Mouse (Mus musculus): ENCODE measurements at regions not wholly inside any gene's neighbourhood (a gene's known extent, or its start where the extent isn't known, plus 50 kb on each side); places are given as distances from the start of the nearest gene placed in this dataset.

GRCm38 (mm10) chr5:37980692-37981091 is 57.9 kb upstream of the Stx18 start:
- no peak for DNase-seq (ENCODE audit: low spot score)
- H3K4me1 ChIP-seq (ENCODE audit: control insufficient read depth, insufficient read depth) = no peaks in the 10 kb centered on the region
- H3K36me3 ChIP-seq (replicated peaks; ENCODE audit: control insufficient read depth, insufficient read depth, low read length) = no peaks in the 10 kb centered on the region
- H3K4me3 ChIP-seq (ENCODE audit: low read depth, low read length) = no peak overlapping the region
- H3K4me2 ChIP-seq (ENCODE audit: low read depth, low read length) = no peak overlapping the region
- 81% methylated on average over 3 of the region's 3 CpGs for WGBS
- TF ChIP-seq CTCF (IDR thresholded peaks at IDR 0.05; ENCODE audit: low read depth) (no peak), EP300 (IDR thresholded peaks at IDR 0.05; ENCODE audit: low read depth) (no peak)
- H3K9ac ChIP-seq (replicated peaks; ENCODE audit: low read depth, low read length) = no peak overlapping the region
- no peaks in the 10 kb centered on the region for H3K27me3 ChIP-seq (ENCODE audit: control insufficient read depth, insufficient read depth, low read length)
- no peak for ATAC-seq (ENCODE audit: insufficient read depth, low read depth)
- H3K27ac ChIP-seq (ENCODE audit: low read depth) = no peak overlapping the region
- no peaks in the 10 kb centered on the region for H3K9me3 ChIP-seq (replicated peaks; ENCODE audit: control insufficient read depth, low read length)

- TF ChIP-seq EP300 (IDR thresholded peaks at IDR 0.05; ENCODE audit: low read depth) (no peak), CTCF (IDR thresholded peaks at IDR 0.05; ENCODE audit: low read depth) (no peak)
- DNase-seq (ENCODE audit: low spot score) (no peak), ATAC-seq (ENCODE audit: insufficient read depth, low read depth) (no peak)
- no peaks in the 10 kb centered on the region for H3K4me1 ChIP-seq (ENCODE audit: control insufficient read depth, insufficient read depth)
- no peak overlapping the region for H3K4me3 ChIP-seq (ENCODE audit: low read depth, low read length)
- no peaks in the 10 kb centered on the region for H3K36me3 ChIP-seq (replicated peaks; ENCODE audit: control insufficient read depth, insufficient read depth, low read length)
- no peak overlapping the region for H3K27ac ChIP-seq (ENCODE audit: low read depth)
- 8% methylated on average over 4 of the region's 4 CpGs for WGBS
- no peak overlapping the region for H3K9ac ChIP-seq (replicated peaks; ENCODE audit: low read depth, low read length)
- no peaks in the 10 kb centered on the region for H3K9me3 ChIP-seq (replicated peaks; ENCODE audit: control insufficient read depth, low read length)
- no peaks in the 10 kb centered on the region for H3K27me3 ChIP-seq (ENCODE audit: control insufficient read depth, insufficient read depth, low read length)
- H3K4me2 ChIP-seq (ENCODE audit: low read depth, low read length) = no peak overlapping the region
Measured at GRCm38 (mm10) chr5:37976943-37977434, 61.6 kb upstream of the Stx18 start.

GRCm38 (mm10) chr5:37972980-37973545 is 65.5 kb upstream of the Stx18 start:
- Histone ChIP-seq H3K27me3 (ENCODE audit: control insufficient read depth, insufficient read depth, low read length) (peaks cover 19% of the 10 kb centered on the region), H3K27ac (ENCODE audit: low read depth) (no peak overlapping the region), H3K9ac (replicated peaks; ENCODE audit: low read depth, low read length) (no peak overlapping the region), H3K4me1 (ENCODE audit: control insufficient read depth, insufficient read depth) (no peaks in the 10 kb centered on the region), H3K36me3 (replicated peaks; ENCODE audit: control insufficient read depth, insufficient read depth, low read length) (no peaks in the 10 kb centered on the region), H3K4me3 (ENCODE audit: low read depth, low read length) (no peak overlapping the region), H3K9me3 (replicated peaks; ENCODE audit: control insufficient read depth, low read length) (no peaks in the 10 kb centered on the region), H3K4me2 (ENCODE audit: low read depth, low read length) (no peak overlapping the region)
- DNase-seq (ENCODE audit: low spot score) (no peak), ATAC-seq (ENCODE audit: insufficient read depth, low read depth) (no peak)
- TF ChIP-seq CTCF (IDR thresholded peaks at IDR 0.05; ENCODE audit: low read depth) (no peak), EP300 (IDR thresholded peaks at IDR 0.05; ENCODE audit: low read depth) (no peak)
- 76% methylated on average over 7 of the region's 7 CpGs for WGBS

GRCm38 (mm10) chr5:37971724-37972123 is 66.8 kb upstream of the Stx18 start:
- H3K4me3 ChIP-seq (ENCODE audit: low read depth, low read length) = no peak overlapping the region
- TF ChIP-seq CTCF (IDR thresholded peaks at IDR 0.05; ENCODE audit: low read depth) (no peak), EP300 (IDR thresholded peaks at IDR 0.05; ENCODE audit: low read depth) (no peak)
- H3K27ac ChIP-seq (ENCODE audit: low read depth) = no peak overlapping the region
- DNase-seq (ENCODE audit: low spot score) (no peak), ATAC-seq (ENCODE audit: insufficient read depth, low read depth) (no peak; the same call in 1 of the 2 replicates)
- H3K27me3 ChIP-seq (ENCODE audit: control insufficient read depth, insufficient read depth, low read length) = peaks cover 32% of the 10 kb centered on the region
- H3K9ac ChIP-seq (replicated peaks; ENCODE audit: low read depth, low read length) = no peak overlapping the region
- no peaks in the 10 kb centered on the region for H3K4me1 ChIP-seq (ENCODE audit: control insufficient read depth, insufficient read depth)
- no peaks in the 10 kb centered on the region for H3K36me3 ChIP-seq (replicated peaks; ENCODE audit: control insufficient read depth, insufficient read depth, low read length)
- whole genome bisulfite sequencing = 36% methylated on average over 11 of the region's 11 CpGs
- 0 out of 2 replicates have a peak, but pooled peaks cover 3% of the 10 kb centered on the region for H3K9me3 ChIP-seq (replicated peaks; ENCODE audit: control insufficient read depth, low read length)
- no peak overlapping the region for H3K4me2 ChIP-seq (ENCODE audit: low read depth, low read length)

GRCm38 (mm10) chr5:37968596-37968995 is 69.9 kb upstream of the Stx18 start:
- ATAC-seq (ENCODE audit: insufficient read depth, low read depth) (no peak), DNase-seq (ENCODE audit: low spot score) (no peak)
- H3K27me3 ChIP-seq (ENCODE audit: control insufficient read depth, insufficient read depth, low read length) = peaks cover 43% of the 10 kb centered on the region
- TF ChIP-seq CTCF (IDR thresholded peaks at IDR 0.05; ENCODE audit: low read depth) (no peak), EP300 (IDR thresholded peaks at IDR 0.05; ENCODE audit: low read depth) (no peak)
- no peaks in the 10 kb centered on the region for H3K36me3 ChIP-seq (replicated peaks; ENCODE audit: control insufficient read depth, insufficient read depth, low read length)
- H3K4me1 ChIP-seq (ENCODE audit: control insufficient read depth, insufficient read depth) = no peaks in the 10 kb centered on the region
- WGBS = 9% methylated on average over 10 of the region's 10 CpGs
- H3K4me2 ChIP-seq (ENCODE audit: low read depth, low read length) = no peak overlapping the region
- H3K4me3 ChIP-seq (ENCODE audit: low read depth, low read length) = 0 out of 2 replicates have a peak overlapping the region, but pooled peaks have one; percentile 4
- no peak overlapping the region for H3K27ac ChIP-seq (ENCODE audit: low read depth)
- H3K9me3 ChIP-seq (replicated peaks; ENCODE audit: control insufficient read depth, low read length) = 0 out of 2 replicates have a peak, but pooled peaks cover 3% of the 10 kb centered on the region
- H3K9ac ChIP-seq (replicated peaks; ENCODE audit: low read depth, low read length) = no peak overlapping the region
